Mouse (Mus musculus): ENCODE measurements around the gene Glis2. TPM values are rescaled to one million over a fixed set of nuclear protein-coding genes. Genes with fewer than 3 reads are reported as not detected.

Glis2 gene
- polyA plus RNA-seq (2012; rRNA removed; ENCODE audit: low replicate concordance) = 27.6 and 30.4 TPM in 2 replicates

GRCm38 (mm10) chr16:4593971-4594813 lies at the start of gene Glis2:
Gene Glis2 (plus strand): TSS chr16:4594713.

GRCm38 (mm10) chr16:4559715-4560144 lies 34.8 kb upstream of the Glis2 start, which contains the start of gene Tfap4:
Gene Tfap4 (minus strand): TSS chr16:4559854.

GRCm38 (mm10) chr16:4624481-4625110 lies 30.1 kb downstream of the Glis2 start, which contains the start of gene Pam16:
Gene Pam16 (minus strand): TSS chr16:4624988.

GRCm38 (mm10) chr16:4639831-4640237 lies 45.3 kb downstream of the Glis2 start, which contains the start of the genes Vasn and Dnaja3:
Gene Vasn (plus strand): TSS chr16:4639941.
Gene Dnaja3 (plus strand): TSS chr16:4639989.

Other genes starting within 250 kb of the Glis2 start
- 10.7 and 15.7 TPM in 2 replicates for gene Adcy9, start 174.2 kb upstream of the Glis2 start, polyA plus RNA-seq (2012; rRNA removed; ENCODE audit: low replicate concordance)
- gene Srl, start 52.9 kb upstream of the Glis2 start, polyA plus RNA-seq (2012; rRNA removed; ENCODE audit: low replicate concordance) = 2.3 and 93.5 TPM in 2 replicates
- 8.1 and 10.8 TPM in 2 replicates for gene Tfap4, start 34.9 kb upstream of the Glis2 start, polyA plus RNA-seq (2012; rRNA removed; ENCODE audit: low replicate concordance)
- gene Pam16, start 30.3 kb downstream of the Glis2 start, polyA plus RNA-seq (2012; rRNA removed; ENCODE audit: low replicate concordance) = 16.4 and 16.5 TPM in 2 replicates
- gene Vasn, start 45.2 kb downstream of the Glis2 start, polyA plus RNA-seq (2012; rRNA removed; ENCODE audit: low replicate concordance) = 55.7 and 69.7 TPM in 2 replicates
- gene Dnaja3, start 45.3 kb downstream of the Glis2 start, polyA plus RNA-seq (2012; rRNA removed; ENCODE audit: low replicate concordance) = 22.9 and 40.5 TPM in 2 replicates
- gene Coro7, start 85.1 kb downstream of the Glis2 start, polyA plus RNA-seq (2012; rRNA removed; ENCODE audit: low replicate concordance) = 101 and 150 TPM in 2 replicates
- gene Nmral1, start 124.6 kb downstream of the Glis2 start, polyA plus RNA-seq (2012; rRNA removed; ENCODE audit: low replicate concordance) = 5.5 and 7.7 TPM in 2 replicates
- 25.1 and 44.8 TPM in 2 replicates for gene Hmox2, start 131.6 kb downstream of the Glis2 start, polyA plus RNA-seq (2012; rRNA removed; ENCODE audit: low replicate concordance)
- 130 and 138 TPM in 2 replicates for gene Cdip1, start 195.6 kb downstream of the Glis2 start, polyA plus RNA-seq (2012; rRNA removed; ENCODE audit: low replicate concordance)
- 0.13 TPM in 1 of 2 replicates, not detected in the other for gene 4930562C15Rik, start 240.7 kb downstream of the Glis2 start, polyA plus RNA-seq (2012; rRNA removed; ENCODE audit: low replicate concordance)

Data from mammary gland, adult 2 months (tissue).